Mouse (Mus musculus) liver, embryonic 14.5 days (tissue): ENCODE measurements around the gene AI661453.

Experiments used
- CTCF ChIP-seq: IDR thresholded peaks from 2 replicates; pipeline ENCODE4 v1.5.1; 2016; ENCODE audit warnings: antibody characterized with exemption, low read depth, control low read depth
- EP300 ChIP-seq: IDR thresholded peaks from 2 replicates; pipeline ENCODE4 v1.6.1; 2016; ENCODE audit warnings: antibody characterized with exemption, low read depth

- TF ChIP-seq EP300 (no peak), CTCF (no peak)
These were observed 71.1 kb downstream of the AI661453 start for GRCm38 (mm10) chr17:47507523-47507922.
